Mouse (Mus musculus) adipose tissue, adult 10 weeks (tissue): Measurements from ENCODE around the gene Gm8773. TPM values are rescaled to one million over a fixed set of nuclear protein-coding genes. Genes with fewer than 3 reads are reported as not detected.

ENCODE experiments used
- polyA plus RNA-seq: library from polyadenylated mRNA; stranded (reverse); fragments of 350-450 nt; fragmentation: Illumina TruSeq; extraction: RNeasy Lipid Tissue Mini Kit (QIAGEN cat#74804); gene quantifications from one replicate; pipeline ENCODE4 v1.2.3, GENCODE M21; 2014; ENCODE audit warnings: low read depth, low replicate concordance

The Gm8773 gene
- polyA plus RNA-seq, result not detected

GRCm38 (mm10) chr5:5573749-5574317, at the start of gene Gm8773:
Gene Gm8773, plus strand, starts transcription at chr5:5573799.

GRCm38 (mm10) chr5:5559079-5559740, 14.4 kb upstream of the Gm8773 start, which contains the start of gene Gtpbp10:
Gene Gtpbp10, minus strand, starts transcription at chr5:5559538.

Other genes starting within 250 kb of the Gm8773 start
- 11.4 TPM for gene Cdk14, start 153.5 kb upstream of the Gm8773 start, polyA plus RNA-seq
- gene 1700015F17Rik, start 94.7 kb upstream of the Gm8773 start, polyA plus RNA-seq, result 4.3 TPM
- gene Cldn12, start 58.8 kb upstream of the Gm8773 start, polyA plus RNA-seq, result 23.5 TPM
- 13.0 TPM for gene Gtpbp10, start 14.3 kb upstream of the Gm8773 start, polyA plus RNA-seq
- 7.9 TPM for gene Cfap69, start 90.4 kb downstream of the Gm8773 start, polyA plus RNA-seq
- gene Steap2, start 120.8 kb downstream of the Gm8773 start, polyA plus RNA-seq, result 5.7 TPM
- gene Steap1, start 175.5 kb downstream of the Gm8773 start, polyA plus RNA-seq, result 1.7 TPM